In genomic region chr11:39524866-39525649, GRCm38 (mm10) we compare ENCODE assay signal across 24 mouse cellular contexts.
DNase-seq lines count a peak whose midpoint lies in the region; ATAC-seq lines count a peak whose summit lies in the region.
"Had no signal": no experiment of that assay in that cellular context is flagged by ENCODE, and none has a peak within 500 bp of the region (broad histone marks: within the 10 kb centered on the region; RNA-seq: fewer than 3 reads in every experiment).

No protein-coding gene starts in this region.

- no peak overlapping the region for H3K4me3 ChIP-seq in forebrain, embryonic 15.5 days
- H3K4me3 ChIP-seq in forebrain, embryonic 12.5 days (replicated peaks), result no peak overlapping the region
- no peak overlapping the region for H3K4me3 ChIP-seq in midbrain, embryonic 14.5 days (replicated peaks; ENCODE audit: low read depth, low read length)
- H3K4me3 ChIP-seq in midbrain, embryonic 16.5 days (ENCODE audit: low read depth, low read length), result no peak overlapping the region
- H3K4me3 ChIP-seq: embryonic facial prominence, embryonic 12.5 days; heart, embryonic 10.5 days; heart, embryonic 15.5 days; neural tube, embryonic 13.5 days; stomach, embryonic 15.5 days had no signal

- no peaks in the 10 kb centered on the region for H3K9me3 ChIP-seq in forebrain, embryonic 15.5 days
- no peaks in the 10 kb centered on the region for H3K9me3 ChIP-seq in forebrain, embryonic 12.5 days
- no peaks in the 10 kb centered on the region for H3K9me3 ChIP-seq in midbrain, embryonic 14.5 days (ENCODE audit: control insufficient read depth, low read length)
- H3K9me3 ChIP-seq in midbrain, embryonic 16.5 days (replicated peaks; ENCODE audit: control insufficient read depth, low read length, poor library complexity, severe bottlenecking), result no peaks in the 10 kb centered on the region
- H3K9me3 ChIP-seq: embryonic facial prominence, embryonic 12.5 days; heart, embryonic 10.5 days; heart, embryonic 15.5 days; neural tube, embryonic 13.5 days; stomach, embryonic 15.5 days had no signal

- no peak overlapping the region for H3K4me2 ChIP-seq in forebrain, embryonic 15.5 days (replicated peaks)
- H3K4me2 ChIP-seq in forebrain, embryonic 12.5 days, result no peak overlapping the region
- no peak overlapping the region for H3K4me2 ChIP-seq in midbrain, embryonic 14.5 days (ENCODE audit: low read length)
- no peak overlapping the region for H3K4me2 ChIP-seq in midbrain, embryonic 16.5 days (ENCODE audit: low read length)
- H3K4me2 ChIP-seq: embryonic facial prominence, embryonic 12.5 days; heart, embryonic 15.5 days; neural tube, embryonic 13.5 days; stomach, embryonic 15.5 days had no signal

- WGBS in forebrain, embryonic 15.5 days, result 13% methylated on average over 7 of the region's 7 CpGs
- WGBS in forebrain, embryonic 12.5 days, result 27% methylated on average over 7 of the region's 7 CpGs
- 43% methylated on average over 7 of the region's 7 CpGs for WGBS in midbrain, embryonic 14.5 days
- 33% methylated on average over 7 of the region's 7 CpGs for WGBS in midbrain, embryonic 16.5 days

- H3K27ac ChIP-seq in forebrain, embryonic 15.5 days (replicated peaks), result peak overlapping the region; percentile 45
- H3K27ac ChIP-seq in forebrain, embryonic 12.5 days, result no peak overlapping the region
- 0 out of 2 replicates have a peak overlapping the region, but pooled peaks have one; percentile 26 for H3K27ac ChIP-seq in midbrain, embryonic 14.5 days (replicated peaks; ENCODE audit: low read depth, low read length)
- no peak overlapping the region for H3K27ac ChIP-seq in midbrain, embryonic 16.5 days (ENCODE audit: low read length)
- H3K27ac ChIP-seq: embryonic facial prominence, embryonic 12.5 days; heart, embryonic 10.5 days; heart, embryonic 15.5 days; kidney, postnatal 0 days; liver, embryonic 14.5 days; neural tube, embryonic 13.5 days; stomach, embryonic 15.5 days had no signal

- no peaks in the 10 kb centered on the region; the same call in 1 of the 2 replicates for H3K4me1 ChIP-seq in forebrain, embryonic 15.5 days
- no peaks in the 10 kb centered on the region for H3K4me1 ChIP-seq in forebrain, embryonic 12.5 days
- no peaks in the 10 kb centered on the region for H3K4me1 ChIP-seq in midbrain, embryonic 14.5 days (ENCODE audit: control insufficient read depth, insufficient read depth, low read length)
- H3K4me1 ChIP-seq in midbrain, embryonic 16.5 days (ENCODE audit: control insufficient read depth, insufficient read depth, low read length), result no peaks in the 10 kb centered on the region
- H3K4me1 ChIP-seq: embryonic facial prominence, embryonic 12.5 days; heart, embryonic 10.5 days; heart, embryonic 15.5 days; neural tube, embryonic 13.5 days; stomach, embryonic 15.5 days had no signal

- no peaks in the 10 kb centered on the region for H3K27me3 ChIP-seq in forebrain, embryonic 15.5 days
- no peaks in the 10 kb centered on the region for H3K27me3 ChIP-seq in forebrain, embryonic 12.5 days
- H3K27me3 ChIP-seq in midbrain, embryonic 14.5 days (ENCODE audit: control insufficient read depth, insufficient read depth, low read length), result no peaks in the 10 kb centered on the region
- no peaks in the 10 kb centered on the region for H3K27me3 ChIP-seq in midbrain, embryonic 16.5 days (ENCODE audit: control insufficient read depth, insufficient read depth, low read depth, low read length)
- H3K27me3 ChIP-seq: embryonic facial prominence, embryonic 12.5 days; heart, embryonic 15.5 days; neural tube, embryonic 13.5 days; stomach, embryonic 15.5 days had no signal

- DNase-seq in midbrain, embryonic 14.5 days, result peak; percentile 38
- DNase-seq in brain, embryonic 18.5 days (ENCODE audit: low read depth, low spot score), result peak; percentile 43
- DNase-seq in gastrocnemius, postnatal 4 days (ENCODE audit: low spot score in 2 of 2), result no peak
- DNase-seq: adrenal gland, adult 8-10 months; B cell, adult 2 months; cerebellum, adult 18-20 months; cerebellum, postnatal 25 days; gastrocnemius, postnatal 10 days; kidney, adult 8-10 months; liver; lung, adult 2 months; lung, postnatal 14 days; right cerebral cortex, postnatal 14 days had no signal

- 0 out of 2 replicates have a peak, but pooled peaks have one; percentile 38 for ATAC-seq in forebrain, embryonic 15.5 days (replicated peaks)
- no peak for ATAC-seq in forebrain, embryonic 12.5 days (ENCODE audit: low FRiP score)
- no peak for ATAC-seq in midbrain, embryonic 14.5 days (ENCODE audit: low FRiP score, low TSS enrichment)
- ATAC-seq in midbrain, embryonic 16.5 days, result no peak
- ATAC-seq: intestine, embryonic 16.5 days had no signal

- H3K9ac ChIP-seq in forebrain, embryonic 15.5 days (replicated peaks), result no peak overlapping the region
- no peak overlapping the region for H3K9ac ChIP-seq in forebrain, embryonic 12.5 days
- H3K9ac ChIP-seq in midbrain, embryonic 14.5 days (replicated peaks; ENCODE audit: low read length), result no peak overlapping the region
- H3K9ac ChIP-seq in midbrain, embryonic 16.5 days (ENCODE audit: low read depth, low read length), result no peak overlapping the region
- H3K9ac ChIP-seq: embryonic facial prominence, embryonic 12.5 days; heart, embryonic 15.5 days; liver, embryonic 14.5 days; neural tube, embryonic 13.5 days; stomach, embryonic 15.5 days had no signal

- H3K36me3 ChIP-seq in forebrain, embryonic 15.5 days, result no peaks in the 10 kb centered on the region
- no peaks in the 10 kb centered on the region for H3K36me3 ChIP-seq in forebrain, embryonic 12.5 days (replicated peaks)
- H3K36me3 ChIP-seq in midbrain, embryonic 14.5 days (ENCODE audit: control insufficient read depth, insufficient read depth, low read length), result no peaks in the 10 kb centered on the region
- no peaks in the 10 kb centered on the region for H3K36me3 ChIP-seq in midbrain, embryonic 16.5 days (ENCODE audit: control insufficient read depth, insufficient read depth, low read length)
- H3K36me3 ChIP-seq: embryonic facial prominence, embryonic 12.5 days; heart, embryonic 10.5 days; heart, embryonic 15.5 days; neural tube, embryonic 13.5 days; stomach, embryonic 15.5 days had no signal

Comparison
In these comparisons a context has a peak if more than half of its experiments do, and no peak if none do; other contexts are left out.
1. H3K27ac ChIP-seq: peak in forebrain, embryonic 15.5 days (single experiment) and midbrain, embryonic 14.5 days (single experiment); none in forebrain, embryonic 12.5 days (single experiment) and midbrain, embryonic 16.5 days (single experiment).
2. DNase-seq: peak in midbrain, embryonic 14.5 days (single experiment) and brain, embryonic 18.5 days (single experiment); none in gastrocnemius, postnatal 4 days (0 of 2).